Mouse (Mus musculus) T-helper 2 cell (primary cell): ENCODE data around the gene Tada2b.

Source experiments
- in situ Hi-C: fragments of 300-600 bp; cut with MboI, MseI; formaldehyde crosslinking; loops from one replicate; pipeline ENCODE4 v1.15.1; 2025; ENCODE audit warnings: high pct_unique_total_duplicates

Tada2b gene

DNA sequence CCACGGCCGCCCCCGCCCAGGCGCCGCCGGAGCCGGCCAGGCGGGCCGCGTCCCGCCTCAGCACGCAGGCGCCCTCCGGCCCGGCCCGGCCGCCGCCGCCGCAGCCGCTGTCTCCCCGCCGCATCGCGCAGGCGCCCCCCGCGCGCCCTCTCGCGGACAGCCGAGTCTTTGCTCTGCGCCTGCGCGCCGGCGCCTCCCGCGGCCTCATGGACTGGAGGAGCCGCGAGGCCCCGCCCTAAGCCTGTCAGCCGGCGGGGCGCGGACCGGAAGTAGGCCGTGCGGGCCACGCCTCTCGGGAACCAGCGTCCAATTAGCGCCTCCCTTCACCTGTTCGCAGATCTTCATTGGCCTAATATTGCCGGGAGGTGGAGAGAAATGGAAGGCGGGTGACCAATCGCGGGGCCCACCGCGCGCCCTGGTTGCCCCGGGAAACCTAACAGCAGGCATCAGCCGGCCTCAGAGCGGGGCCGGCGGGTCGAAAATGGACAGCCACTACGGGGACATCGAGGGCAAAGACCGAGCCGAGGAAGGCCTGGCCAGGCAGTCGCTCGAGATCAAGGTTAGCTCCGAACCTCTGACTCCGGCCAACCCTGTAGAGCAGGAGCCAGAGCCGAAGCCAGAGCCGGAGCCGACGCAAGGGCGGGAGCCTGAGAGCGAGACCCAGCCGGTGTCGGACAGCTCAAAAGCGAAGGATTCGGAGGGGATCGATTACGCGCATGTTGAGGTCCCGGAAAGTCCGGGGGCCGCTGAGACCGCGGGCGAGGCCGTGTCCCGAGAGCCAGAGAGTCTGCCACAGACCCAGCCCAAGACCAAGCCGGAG lies at the start of gene Tada2b, which contains the start of gene Ccdc96:
Gene Tada2b, minus strand, starts transcription at position 115 of the 820 bp plus-strand sequence.
Gene Ccdc96, plus strand, starts transcription at position 418 of the 820 bp plus-strand sequence.
- in situ Hi-C loops: no loop called here

DNA sequence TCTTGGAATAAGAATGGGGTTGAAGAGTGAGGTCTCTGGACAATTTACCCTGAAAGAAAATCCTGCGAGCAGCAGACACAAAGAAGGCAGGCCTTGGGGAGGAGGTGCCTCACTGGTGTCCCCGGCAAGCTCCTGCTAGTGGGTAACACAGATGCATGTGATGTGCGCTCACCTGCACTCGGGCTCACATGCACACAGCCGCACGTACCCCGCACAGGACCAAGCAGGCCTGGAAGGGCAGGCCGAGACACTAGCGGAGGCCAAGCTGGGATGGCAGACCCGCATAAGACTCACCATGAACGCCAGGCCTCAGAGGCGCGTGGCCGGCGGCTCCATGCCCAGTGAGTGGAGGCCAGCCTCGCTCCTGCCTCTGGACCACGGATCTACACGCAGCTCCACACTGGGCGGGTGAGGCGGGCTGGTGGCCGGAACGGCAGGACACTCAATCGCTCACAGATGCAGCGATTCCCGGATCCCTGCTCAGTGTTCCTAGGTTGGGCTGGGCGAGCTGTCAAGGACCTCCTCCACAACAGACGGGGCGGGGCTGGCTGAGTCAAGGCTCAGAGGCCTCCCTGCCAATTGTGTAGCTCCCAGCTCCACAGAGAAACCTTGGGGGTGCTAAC lies 46.2 kb upstream of the Tada2b start:
- in situ Hi-C loops: loop anchor here (5.0 to 10.0 kb wide), 3 partner anchors 43 to 1735 kb away; partner anchors contain the start of gene Tmem128

DNA sequence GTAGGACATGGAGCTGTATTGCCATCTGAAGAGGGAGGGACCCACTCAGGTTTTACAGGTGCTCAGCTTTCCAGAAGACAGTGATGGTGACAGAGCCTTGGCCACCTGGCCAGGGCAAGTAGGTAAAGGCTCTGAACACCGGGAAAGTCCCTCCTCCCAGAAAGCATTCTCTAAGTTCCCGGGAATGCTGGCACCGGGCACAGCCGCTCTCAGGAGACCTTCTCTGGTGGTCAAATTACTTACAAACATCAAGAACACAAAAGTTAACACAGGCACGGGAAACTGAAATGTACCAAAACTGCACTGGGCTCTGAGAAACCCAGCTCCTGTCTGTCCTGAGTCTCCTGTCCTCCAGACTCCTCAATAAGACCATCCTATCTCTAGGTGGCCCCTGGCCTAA lies 45.6 kb upstream of the Tada2b start:
- in situ Hi-C loops: loop anchor here (5.0 to 10.0 kb wide), 3 partner anchors 42 to 1735 kb away; partner anchors contain the start of gene Tmem128

DNA sequence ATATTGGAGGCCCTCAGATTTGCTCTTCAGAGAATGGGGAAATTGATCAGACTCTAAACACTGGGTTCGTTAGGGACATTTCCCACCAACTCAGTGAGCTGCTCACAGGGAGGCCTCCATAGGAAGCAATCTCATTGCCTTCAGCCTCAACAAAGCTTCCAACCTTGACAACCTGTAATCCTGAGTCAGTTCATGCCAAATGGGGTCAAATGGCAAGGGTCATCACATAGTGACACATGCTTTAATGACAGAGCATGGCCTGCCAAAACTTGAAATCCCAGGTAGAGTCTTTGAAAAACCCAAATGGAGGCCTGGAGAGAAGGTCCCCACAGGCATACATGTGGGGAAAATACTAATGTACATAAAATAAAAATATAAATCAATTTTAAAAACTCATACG lies 42.8 kb upstream of the Tada2b start:
- in situ Hi-C loops: no loop called here

DNA sequence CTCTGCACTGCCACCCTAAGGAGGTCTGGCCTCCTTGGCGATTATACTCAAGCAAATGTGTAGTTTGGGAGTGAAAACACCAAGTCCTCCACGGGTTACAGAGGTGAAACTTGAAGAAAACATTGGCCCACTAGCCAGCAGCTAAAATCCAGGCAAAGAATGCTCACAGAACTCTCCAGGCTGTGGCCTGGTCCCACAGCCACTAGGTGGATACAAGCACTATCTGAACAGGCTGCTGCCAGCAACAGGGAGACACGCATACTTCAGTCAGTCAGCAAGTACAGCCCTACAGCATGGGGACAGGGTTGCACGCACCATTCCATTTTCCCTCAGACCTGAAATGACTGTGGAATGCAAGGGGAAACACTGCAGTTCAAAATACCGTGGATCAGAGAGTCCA lies 42.2 kb upstream of the Tada2b start:
- in situ Hi-C loops: no loop called here

DNA sequence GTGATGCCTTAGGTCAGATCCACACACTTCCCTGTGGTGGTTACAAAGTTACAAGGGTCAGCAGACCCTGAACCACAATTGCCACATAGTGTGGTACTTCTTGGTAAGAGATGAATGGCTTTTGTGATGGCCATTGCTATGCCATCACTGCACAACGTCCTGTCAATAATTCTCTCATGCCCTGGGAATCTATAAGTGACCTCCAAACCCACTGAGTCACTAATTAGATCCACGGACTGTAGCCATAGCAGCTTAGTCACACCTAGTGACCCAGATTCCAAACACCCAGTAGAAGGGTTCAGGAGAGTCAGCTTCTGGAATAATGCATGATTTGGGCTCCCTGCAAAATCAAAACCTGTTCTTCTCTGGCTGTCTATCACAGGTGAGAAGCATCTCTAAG lies 41.1 kb upstream of the Tada2b start:
- in situ Hi-C loops: no loop called here

DNA sequence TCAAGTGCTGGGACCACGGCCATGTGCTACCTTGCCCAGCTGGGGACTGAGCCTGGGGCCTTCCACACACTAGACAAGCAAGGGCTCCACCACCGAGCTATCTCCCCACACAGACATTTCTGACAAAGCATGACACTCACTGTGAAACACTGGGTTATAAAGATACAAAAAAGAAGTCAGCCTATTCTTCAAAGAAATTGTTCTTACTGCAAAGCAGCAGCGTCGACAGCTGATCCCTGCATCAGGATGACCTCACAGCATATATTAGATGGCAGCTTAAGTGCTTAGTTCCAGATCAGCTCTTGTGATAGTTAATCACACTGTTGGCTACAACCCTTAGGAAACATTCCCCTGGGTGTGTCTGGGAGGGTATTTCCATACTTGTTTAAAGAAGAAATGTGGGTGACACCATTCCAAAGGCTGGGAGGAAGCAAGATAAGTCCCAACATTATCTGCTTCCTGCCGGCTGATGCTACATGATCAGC lies 39.2 kb upstream of the Tada2b start:
- in situ Hi-C loops: no loop called here

DNA sequence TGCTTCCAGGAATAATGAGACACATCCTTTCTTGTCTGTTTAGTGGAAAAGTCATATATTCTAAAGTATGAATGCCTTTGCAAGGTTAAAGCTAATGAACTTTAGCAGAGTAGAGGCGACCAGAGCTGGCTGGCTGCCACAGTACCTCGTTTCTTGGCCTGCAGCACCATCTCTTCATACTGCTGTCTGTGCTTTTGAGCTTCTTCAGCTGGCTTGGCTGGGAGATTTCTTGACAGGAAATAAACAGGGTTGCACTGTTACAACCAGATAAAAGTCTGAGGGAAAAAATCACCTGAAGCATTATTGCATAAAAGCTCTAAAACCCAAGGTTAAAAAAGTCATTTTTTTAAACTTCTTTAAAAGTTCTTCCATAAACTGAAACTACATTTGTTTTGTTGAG lies 38.7 kb upstream of the Tada2b start:
- in situ Hi-C loops: no loop called here

DNA sequence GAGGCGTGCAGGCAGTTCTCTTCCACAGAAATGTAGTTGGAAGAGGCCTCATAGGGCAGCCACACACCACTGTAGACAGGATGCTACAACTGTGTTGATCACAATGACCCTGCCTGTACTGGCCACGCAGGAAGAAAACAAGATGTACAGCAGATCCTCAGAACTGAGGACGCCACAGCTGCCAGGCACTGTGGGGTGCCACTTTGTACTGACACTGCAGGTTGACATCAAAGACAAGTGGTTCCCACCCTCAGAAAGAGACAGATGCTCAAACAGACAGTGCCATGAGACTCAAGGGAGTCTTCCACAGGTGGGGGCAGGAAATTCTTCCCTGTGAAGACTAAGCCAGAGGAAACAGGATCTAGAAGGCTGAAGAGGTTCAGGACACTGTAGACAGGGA lies 35.7 kb upstream of the Tada2b start:
- in situ Hi-C loops: no loop called here

DNA sequence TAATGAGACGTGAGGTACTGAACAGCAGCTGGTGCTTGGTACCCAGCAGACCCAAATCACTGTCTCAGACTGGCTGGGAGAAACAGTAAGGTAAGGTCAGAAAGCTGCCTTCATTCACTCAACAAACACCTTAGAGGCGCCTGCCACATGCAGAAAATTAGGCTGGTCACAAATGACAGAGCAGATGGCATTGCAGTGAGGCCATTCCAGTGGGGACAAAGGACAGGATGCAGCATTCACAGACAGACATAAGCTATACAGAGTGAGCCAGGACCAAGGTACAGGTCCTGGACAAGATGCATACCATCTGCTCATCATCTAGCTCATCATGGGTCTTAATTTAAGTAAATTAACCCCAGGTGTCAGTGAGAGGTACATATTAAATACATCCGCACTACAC lies 33.5 kb upstream of the Tada2b start:
- in situ Hi-C loops: no loop called here

DNA sequence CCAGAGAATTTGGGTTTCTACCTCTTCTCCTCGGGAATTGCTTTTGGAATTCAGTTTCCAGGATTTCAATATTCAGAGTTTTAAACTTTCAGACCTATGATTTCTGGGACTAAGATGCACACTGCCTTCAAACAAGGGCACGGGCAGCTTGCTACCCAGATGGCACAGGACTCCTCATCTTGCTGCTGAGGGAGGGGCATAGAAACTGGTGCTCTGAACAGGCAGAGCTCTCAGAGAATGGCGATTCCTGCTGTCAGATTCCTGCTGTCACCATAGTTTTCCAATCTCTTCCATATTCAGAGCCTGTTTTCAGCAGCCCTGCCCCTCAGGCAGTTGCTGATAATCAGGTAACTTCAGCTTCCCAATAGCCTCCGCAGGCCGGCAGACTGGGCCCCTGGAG lies 31.5 kb upstream of the Tada2b start:
- in situ Hi-C loops: no loop called here

DNA sequence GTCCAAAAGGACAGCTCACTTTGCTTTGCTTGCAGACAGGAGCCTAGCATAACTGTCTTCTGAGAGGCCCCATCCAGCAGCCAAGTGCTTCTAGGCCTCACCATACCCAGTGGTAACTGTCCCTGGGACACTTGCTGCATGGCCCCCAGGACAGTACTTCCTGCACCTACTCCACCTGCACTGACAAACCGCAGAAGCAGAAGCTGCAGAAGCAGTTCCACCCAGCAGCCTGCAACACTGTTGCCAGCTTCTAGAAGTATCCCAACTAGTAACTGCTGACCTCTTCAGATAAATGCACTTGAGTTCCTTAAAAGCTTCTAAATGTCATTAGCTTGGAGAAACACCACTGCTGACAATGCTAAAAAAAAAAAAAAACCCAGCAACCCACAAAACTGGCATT lies 31.0 kb upstream of the Tada2b start:
- in situ Hi-C loops: no loop called here

DNA sequence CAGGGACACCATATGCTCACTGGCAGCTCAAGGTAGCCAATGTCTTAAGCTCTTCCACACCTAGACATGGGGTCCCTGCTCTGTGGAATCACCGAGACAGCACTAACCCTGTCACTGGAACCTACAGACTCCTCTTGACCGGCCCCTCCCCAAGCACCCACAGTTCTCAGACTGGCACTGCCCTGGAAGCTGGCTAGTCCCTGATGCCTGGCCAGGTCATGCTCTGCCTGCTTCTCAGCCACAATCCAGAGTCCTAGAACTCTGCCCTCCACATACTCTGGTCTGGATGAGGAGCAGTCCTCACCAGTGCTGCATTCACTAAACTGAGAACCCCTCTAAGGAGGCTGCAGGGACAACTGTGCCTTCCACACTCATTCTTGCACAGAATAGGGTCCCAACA lies 26.9 kb upstream of the Tada2b start:
- in situ Hi-C loops: no loop called here

DNA sequence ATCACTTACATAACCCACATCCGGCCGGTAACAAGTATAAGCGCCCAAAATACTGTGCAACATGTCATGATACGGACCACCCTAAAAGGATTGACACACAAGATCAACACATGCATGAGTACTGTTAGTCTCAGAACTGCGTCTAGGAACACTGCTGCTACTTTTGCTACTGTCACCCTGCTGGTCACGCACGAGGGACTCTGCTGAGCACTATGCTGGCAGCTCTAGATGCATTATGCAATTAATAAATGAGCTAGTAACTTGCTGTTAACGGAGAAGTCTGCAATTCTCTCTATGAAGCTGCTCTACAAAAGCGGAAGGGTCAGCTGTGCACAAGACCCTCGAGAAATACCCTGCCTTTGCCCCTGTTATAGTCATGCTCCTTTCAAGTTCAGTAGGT lies 24.3 kb upstream of the Tada2b start:
- in situ Hi-C loops: no loop called here

DNA sequence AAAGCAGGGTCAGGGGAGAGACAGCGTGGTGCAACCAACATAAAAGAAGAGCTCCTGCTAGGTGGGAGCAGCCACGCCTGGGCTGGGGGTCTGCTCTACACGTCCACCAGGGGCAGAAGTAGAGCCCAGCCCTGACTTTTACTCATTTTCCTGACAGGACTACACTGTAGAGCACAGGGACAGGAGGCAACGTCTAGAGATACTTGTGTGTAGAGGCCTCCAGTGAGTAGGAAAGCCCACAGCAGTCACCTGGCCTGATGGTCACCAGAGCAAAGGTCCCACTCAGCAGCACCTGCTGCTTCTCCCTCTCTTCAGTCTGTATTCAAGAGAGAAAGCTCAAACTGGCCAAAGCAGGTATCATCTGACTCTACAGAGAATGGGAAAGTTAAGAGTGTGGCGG lies 21.6 kb upstream of the Tada2b start:
- in situ Hi-C loops: no loop called here

DNA sequence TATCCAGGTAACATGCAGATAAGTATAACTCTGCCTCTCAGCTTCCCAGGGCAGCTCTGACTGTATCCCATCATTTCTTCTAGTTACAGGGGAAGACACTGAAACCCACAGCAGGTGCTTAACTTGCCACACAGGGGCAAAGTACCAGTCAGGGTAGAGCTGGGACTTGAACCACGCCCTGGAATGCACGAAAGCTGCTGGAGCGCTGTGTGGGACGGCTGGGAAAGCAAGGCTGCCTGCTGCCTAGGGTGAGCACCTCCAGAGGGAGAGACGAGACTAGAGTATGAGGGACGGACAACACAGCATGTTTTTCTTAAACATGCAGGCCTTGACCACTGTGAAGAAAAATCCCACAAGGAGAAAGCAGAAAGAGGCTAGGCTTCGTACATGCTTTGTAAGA lies 21.1 kb upstream of the Tada2b start:
- in situ Hi-C loops: no loop called here

DNA sequence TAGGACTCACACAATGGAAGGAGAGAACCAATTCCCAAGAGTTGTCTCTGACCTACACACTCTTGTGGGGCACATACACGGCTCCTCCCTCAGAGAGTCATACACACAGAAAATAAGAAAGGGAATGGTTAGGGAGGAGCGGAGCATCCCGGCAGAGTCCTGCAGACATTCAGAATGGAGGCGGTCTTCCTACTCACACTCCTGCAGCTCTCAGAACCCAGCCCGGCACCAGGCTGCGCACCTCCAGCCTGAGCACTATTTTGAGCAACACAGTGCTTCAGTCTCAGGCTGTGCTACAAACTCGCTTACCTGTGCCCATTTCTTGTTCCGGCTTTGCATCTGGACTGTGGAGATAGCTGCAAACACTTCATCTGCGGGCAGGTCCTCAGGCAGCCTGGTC lies 10.6 kb upstream of the Tada2b start:
- in situ Hi-C loops: no loop called here

DNA sequence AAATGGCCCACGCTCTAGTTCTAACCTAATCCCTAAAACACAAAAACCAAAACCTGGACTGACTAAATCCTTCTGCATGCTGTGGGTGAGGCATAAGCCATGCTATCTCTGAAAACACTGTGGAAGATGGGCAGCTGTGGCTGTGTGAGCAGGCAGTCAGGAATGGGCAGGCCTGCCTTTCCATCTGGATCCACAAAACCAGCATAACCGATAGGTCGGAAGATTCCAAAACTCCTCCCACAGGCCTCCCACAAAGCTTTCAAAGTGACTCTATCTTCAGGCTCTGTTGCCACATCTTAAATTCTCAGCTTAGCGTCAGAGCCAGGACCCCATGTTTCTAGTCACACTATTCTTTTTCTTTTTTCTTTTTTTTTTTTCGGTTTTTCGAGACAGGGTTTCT lies 9.8 kb upstream of the Tada2b start:
- in situ Hi-C loops: no loop called here

DNA sequence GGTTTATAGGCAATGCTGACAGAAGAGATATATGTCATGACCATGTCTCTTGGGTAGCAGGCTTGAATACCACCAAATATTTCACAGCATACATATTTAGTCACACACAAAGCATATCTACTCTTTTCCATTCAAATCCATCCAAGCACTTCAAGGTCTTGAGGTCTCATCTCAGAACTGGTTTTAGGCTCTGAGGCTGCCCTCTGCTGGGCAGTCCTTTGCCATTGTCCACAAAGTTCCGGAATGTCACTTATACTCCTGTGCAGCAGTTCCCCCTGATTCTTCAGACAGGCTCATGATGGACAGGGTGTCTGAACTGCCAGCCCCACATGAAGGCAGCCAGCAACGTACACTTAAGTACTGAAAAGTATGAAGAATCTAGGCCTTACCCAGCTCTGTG lies 5.1 kb upstream of the Tada2b start:
- in situ Hi-C loops: loop anchor here (5.0 kb wide), 1 partner anchor 43 kb away; no protein-coding TSS in a partner anchor

DNA sequence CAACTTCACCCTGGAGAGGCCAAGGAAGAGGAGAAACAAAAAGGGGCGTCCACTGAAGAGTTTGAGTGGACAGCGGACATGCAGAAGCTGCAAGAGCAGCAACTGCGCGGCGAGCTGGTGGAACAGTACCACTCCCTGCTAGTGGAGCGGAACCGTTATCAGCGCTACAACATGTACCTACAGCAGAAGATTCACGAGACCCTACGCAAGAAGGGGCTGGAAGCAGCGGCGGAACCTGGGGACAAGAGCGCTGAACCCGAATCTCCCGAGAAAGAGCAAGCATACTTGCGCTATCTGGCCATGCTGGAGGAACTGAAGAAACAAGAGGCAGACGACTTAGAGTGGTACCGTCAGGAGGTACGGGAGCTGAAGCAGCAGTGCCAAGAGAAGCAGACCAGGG lies 1.2 kb upstream of the Tada2b start:
- in situ Hi-C loops: loop anchor here (5.0 kb wide), 1 partner anchor 47 kb away; no protein-coding TSS in a partner anchor

DNA sequence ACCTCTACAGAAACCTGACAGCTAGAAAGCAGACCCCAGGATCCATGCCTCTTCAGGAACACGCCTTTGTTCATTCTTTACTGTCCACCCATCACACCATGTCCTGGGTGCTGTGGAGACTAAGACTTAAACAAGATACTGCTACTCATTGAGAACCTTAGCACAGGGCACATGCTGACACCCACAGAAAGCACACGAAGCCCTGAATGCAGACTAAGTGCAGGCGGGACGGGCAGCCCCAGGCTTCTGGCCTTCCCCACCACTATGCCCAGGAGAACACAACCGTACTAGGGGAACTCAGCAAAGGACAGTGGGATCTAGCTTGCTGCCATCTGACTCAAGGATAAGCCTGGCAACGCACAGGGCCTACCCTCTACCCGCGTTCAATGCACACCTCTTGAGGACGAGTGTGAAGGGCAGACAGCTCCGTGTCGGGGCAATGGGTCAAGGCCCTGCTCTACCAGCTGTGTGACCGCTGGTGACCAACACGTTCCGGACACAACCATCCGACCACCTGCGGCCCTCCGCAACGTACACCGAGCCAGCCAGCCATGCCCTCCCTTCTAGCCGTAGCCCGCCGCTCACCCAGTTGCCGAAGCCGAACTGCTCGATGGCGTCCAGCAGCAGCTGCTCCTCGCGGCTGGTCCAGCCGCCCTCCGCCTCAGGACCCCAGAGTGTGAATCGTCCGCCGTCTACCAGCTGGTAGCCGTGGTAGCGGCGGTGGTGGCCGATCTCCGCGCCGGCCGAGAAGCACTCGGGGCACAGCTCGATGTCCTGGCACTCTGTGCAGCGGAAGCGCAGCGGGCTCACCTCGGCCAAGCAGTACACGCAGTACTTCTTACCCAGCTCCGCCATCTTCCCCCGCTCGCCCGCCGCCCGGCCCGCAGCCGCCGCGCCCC lies 633 bp downstream of the Tada2b start:
- in situ Hi-C loops: no loop called here

DNA sequence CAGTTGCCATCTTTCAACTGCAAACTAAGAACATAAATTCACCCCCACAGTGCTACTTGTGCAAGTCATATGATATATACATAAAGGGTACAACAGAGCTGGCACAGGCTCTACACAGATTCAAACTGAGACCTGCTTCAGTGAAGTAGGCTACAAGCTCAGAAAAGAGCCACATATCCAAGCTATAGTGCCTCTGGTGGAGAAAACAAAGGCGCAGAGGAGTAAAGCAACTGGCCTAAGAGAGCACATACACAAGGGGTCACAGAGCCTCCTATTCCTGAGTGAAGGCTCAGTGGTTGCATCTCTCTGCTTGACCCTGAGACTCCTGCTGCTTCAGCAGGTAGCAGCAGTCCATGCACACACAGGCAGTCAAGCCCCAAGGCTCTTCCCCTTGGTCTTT lies 3.0 kb downstream of the Tada2b start:
- in situ Hi-C loops: no loop called here
